Mouse (Mus musculus) MN1 (cell line): ENCODE measurements around the gene Washc2.
"Not testable (repeated sequence)": the region's sequence is repeated elsewhere in the genome, so short reads cannot be mapped to it uniquely, and the experiment has no call there.

Experiments used
- DNase-seq: peaks from one replicate; pipeline ENCODE4 v3.0.0-alpha.2; 2016; ENCODE audit warnings: low spot score

Washc2 gene

GRCm38 (mm10) chr6:116207729-116208534 lies at the start of gene Washc2:
TSS of gene Washc2 (plus strand) at chr6:116208038.
- DNase-seq, result peak; percentile 97

- DNase-seq, result no peak
These were observed 41.5 kb upstream of the Washc2 start for GRCm38 (mm10) chr6:116166383-116166782.

DNA sequence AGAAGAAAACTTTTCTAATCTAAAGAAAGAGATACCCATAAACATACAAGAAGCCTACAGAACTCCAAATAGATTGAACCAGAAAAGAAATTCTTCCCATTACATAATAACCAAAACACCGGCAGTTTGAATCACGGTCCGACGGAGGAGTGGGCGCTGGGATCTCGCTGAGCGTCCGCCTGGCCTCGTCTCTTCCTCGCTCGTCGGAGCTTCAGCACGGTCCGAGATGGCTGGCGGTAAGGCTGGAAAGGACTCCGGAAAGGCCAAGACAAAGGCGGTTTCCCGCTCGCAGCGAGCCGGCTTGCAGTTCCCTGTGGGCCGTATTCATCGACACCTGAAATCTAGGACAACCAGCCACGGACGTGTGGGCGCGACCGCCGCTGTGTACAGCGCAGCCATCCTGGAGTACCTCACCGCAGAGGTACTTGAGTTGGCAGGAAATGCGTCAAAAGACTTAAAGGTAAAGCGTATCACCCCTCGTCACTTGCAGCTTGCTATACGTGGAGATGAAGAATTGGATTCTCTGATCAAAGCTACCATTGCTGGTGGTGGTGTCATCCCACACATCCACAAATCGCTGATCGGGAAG lies 34.2 kb upstream of the Washc2 start:
- DNase-seq, result not testable (repeated sequence)

- no peak for DNase-seq
These were observed 29.5 kb upstream of the Washc2 start for GRCm38 (mm10) chr6:116178376-116178775.

DNA sequence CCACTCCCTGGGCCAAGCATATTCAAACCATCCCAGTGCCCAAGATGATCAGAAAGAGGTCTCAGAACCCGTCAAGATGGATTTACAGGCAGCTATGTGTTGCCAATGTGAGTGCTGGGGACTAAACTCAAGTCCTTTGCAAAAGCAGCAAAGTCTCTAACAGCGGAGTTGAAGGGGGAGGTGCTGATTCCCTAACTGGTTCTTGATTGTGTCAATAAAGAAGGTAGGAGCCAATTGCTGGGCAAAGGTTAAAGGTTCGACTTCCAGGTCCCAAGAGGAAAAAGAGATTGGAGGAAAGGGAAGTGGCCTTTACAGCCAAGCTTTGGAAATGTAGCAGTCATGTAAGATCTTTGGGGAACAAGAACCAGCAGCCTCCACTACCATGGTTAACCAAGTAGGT lies 27.1 kb upstream of the Washc2 start:
- no peak for DNase-seq

DNA sequence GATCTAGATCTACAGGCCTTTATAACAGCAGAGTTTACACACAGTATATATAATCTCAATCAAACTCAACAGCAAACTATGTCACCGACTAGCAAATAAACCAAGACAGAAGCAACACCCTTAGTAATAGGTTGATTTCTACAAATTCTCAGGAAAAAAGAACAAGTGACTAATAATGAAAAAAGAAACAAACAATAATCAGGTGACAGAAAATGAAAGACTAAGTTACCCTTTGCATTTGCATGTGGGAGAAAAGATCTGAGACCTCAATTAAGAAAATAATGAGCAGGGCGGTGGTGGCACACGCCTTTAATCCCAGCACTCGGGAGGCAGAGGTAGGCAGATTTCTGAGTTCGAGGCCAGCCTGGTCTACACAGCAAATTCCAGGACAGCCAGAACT lies 24.3 kb upstream of the Washc2 start:
- DNase-seq, result no peak

DNA sequence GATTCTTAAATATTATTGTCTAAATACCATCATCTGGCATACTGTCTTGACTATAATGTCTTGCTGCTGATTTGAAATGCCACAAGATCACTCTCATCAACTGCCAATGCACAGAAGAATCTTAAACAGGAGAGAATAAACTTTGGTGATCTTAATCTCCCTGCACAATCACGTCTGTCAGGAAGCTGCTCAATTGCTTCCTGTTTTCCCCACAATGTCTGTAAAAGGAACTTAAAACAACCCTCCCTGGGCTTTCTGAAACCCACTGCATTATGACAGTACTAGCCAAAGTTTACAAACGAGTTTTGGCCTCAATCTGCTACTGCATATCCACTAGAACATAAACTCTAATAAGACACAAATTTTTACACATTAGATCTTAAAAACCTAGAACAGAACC lies 21.4 kb upstream of the Washc2 start:
- DNase-seq, result no peak

DNA sequence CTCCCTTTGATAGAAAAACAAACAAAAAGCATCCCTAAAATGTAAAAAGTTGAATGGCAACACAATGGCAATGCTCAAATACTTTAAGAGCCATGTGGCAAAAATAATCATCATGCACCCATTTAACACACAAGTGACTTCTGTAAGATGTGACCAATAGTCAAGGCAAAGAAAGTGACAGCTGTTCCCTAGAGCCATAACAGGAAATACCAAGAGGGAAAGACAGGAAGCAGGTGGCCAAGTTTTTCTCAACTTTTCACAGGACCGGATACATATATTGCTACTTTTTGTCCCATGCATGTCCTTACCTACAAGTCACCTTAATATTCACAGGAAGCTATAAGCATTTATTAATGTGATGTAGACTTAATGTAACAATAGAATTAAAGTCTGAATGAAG lies 18.4 kb upstream of the Washc2 start:
- no peak for DNase-seq

GRCm38 (mm10) chr6:116192809-116193311 lies 15.0 kb upstream of the Washc2 start:
- DNase-seq, result no peak

- peak; percentile 98 for DNase-seq
These were observed 14.1 kb upstream of the Washc2 start, which contains the start of gene Tmcc1 for GRCm38 (mm10) chr6:116193394-116194393. TSS of gene Tmcc1 (minus strand) at chr6:116193486.

- DNase-seq, result no peak
These were observed 12.0 kb upstream of the Washc2 start for GRCm38 (mm10) chr6:116195811-116196210.

GRCm38 (mm10) chr6:116198173-116198572 lies 9.7 kb upstream of the Washc2 start:
- DNase-seq, result peak; percentile 20

GRCm38 (mm10) chr6:116199682-116200081 lies 8.2 kb upstream of the Washc2 start:
- no peak for DNase-seq

DNA sequence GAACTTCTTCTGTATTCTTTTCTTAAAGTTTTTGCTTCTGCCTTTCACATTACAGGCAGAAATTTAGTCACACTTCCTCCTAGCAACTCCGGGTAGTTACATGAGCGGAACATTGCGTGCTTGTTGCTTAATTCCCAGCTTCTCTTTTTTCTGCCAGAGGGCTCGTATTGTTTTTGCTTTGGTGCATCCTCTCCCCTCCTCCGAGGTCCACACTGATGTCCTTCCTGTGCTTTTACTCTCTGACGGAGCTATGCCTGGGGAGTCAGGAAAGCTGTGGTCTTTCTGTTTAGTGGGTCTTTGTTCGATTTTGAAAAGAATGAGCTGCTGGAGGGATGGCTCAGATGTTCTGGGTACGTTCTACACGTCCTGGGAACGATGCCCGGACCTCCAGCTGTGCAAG lies 19.9 kb downstream of the Washc2 start:
- no peak for DNase-seq

GRCm38 (mm10) chr6:116228785-116229525 lies 21.1 kb downstream of the Washc2 start:
- DNase-seq, result peak; percentile 69

- DNase-seq, result not testable (repeated sequence)
These were observed 27.0 kb downstream of the Washc2 start for GRCm38 (mm10) chr6:116234821-116235220.

DNA sequence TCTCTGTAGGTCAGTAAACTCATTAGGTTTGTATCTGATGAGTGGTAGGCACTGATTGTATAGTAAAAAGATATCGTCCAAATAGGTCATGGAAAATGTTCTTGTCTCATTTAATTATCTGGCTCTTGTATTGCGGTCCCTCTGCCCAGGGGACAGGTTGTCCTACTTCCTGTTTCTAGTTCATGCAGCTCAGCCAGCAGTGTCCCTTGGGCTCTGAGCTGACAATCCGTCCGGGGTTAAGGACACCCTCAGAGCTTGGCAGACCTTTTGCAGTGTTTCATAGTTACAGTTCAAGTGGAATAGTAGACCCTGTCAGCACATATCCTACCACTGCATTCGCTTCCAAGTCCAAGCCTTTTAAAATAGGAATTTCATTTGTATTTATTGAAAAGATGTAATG lies 27.5 kb downstream of the Washc2 start:
- DNase-seq, result no peak

DNA sequence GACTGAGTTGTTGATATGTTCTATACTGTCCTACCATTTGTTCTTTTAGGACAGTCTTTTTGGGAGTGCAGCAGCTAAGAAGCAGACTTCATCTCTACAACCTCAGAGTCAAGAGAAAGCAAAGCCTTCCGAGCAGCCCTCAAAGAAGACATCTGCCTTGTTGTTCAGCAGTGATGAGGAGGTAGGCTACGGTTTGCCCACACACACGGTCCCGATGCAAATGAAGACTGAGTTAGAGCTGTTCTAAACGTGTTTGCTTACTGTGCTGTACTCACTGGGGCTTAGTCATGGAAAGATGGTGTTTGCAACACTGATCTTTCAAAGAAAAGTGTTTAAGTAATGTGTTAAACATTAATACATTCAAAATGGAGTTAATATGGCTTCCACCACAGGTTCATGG lies 30.2 kb downstream of the Washc2 start:
- no peak for DNase-seq

GRCm38 (mm10) chr6:116240371-116240770 lies 32.5 kb downstream of the Washc2 start:
- DNase-seq, result no peak

GRCm38 (mm10) chr6:116259649-116260048 lies 51.8 kb downstream of the Washc2 start:
- DNase-seq, result no peak

- no peak for DNase-seq
These were observed 52.6 kb downstream of the Washc2 start for GRCm38 (mm10) chr6:116260481-116260880.
